Mouse (Mus musculus) embryonic facial prominence, embryonic 14.5 days (tissue): ENCODE results near the gene Trmt10b. TPM values are rescaled to one million over a fixed set of nuclear protein-coding genes. Genes with fewer than 3 reads are reported as not detected.

ENCODE experiments used
- polyA plus RNA-seq: library from polyadenylated mRNA; unstranded; fragments of >200 nt; fragmentation: Nextera tagmentation; extraction: Ambion mirVana; gene quantifications from 2 replicates; pipeline ENCODE4 v1.2.1, GENCODE M21; 2014

The Trmt10b gene
- polyA plus RNA-seq, 1 experiment from 2014 or later: 18.7 TPM

Other genes with a start within 250 kb of the Trmt10b start
- 14.7 and 15.7 TPM in 2 replicates for gene Fbxo10, start 212.5 kb upstream of the Trmt10b start, polyA plus RNA-seq
- 240 and 250 TPM in 2 replicates for gene Tomm5, start 189.0 kb upstream of the Trmt10b start, polyA plus RNA-seq
- gene Frmpd1, start 112.3 kb upstream of the Trmt10b start, polyA plus RNA-seq: 4.3 and 5.3 TPM in 2 replicates
- 18.5 and 18.6 TPM in 2 replicates for gene Dcaf10, start 45.0 kb downstream of the Trmt10b start, polyA plus RNA-seq
- 60.0 and 60.1 TPM in 2 replicates for gene Exosc3, start 45.6 kb downstream of the Trmt10b start, polyA plus RNA-seq
- 47.8 and 54.9 TPM in 2 replicates for gene Slc25a51, start 111.6 kb downstream of the Trmt10b start, polyA plus RNA-seq
- 9.7 and 11.3 TPM in 2 replicates for gene Shb, start 235.3 kb downstream of the Trmt10b start, polyA plus RNA-seq